Comparison of ENCODE assay signal across 22 mouse cellular contexts in genomic region chr4:134754941-134755340, GRCm38 (mm10). TPM values are rescaled to one million over a fixed set of nuclear protein-coding genes. Genes with fewer than 3 reads are reported as not detected.
DNase-seq lines count a peak whose midpoint lies in the region; ATAC-seq and TF ChIP-seq lines count a peak whose summit lies in the region.
"Had no signal": no experiment of that assay in that cellular context is flagged by ENCODE, and none has a peak within 500 bp of the region (broad histone marks: within the 10 kb centered on the region; RNA-seq: fewer than 3 reads in every experiment).

No protein-coding gene starts in this region.

- H3K9ac ChIP-seq in liver, embryonic 11.5 days (ENCODE audit: low read depth, low read length): 0 out of 2 replicates have a peak overlapping the region, but pooled peaks have one; percentile 35
- H3K9ac ChIP-seq in liver, embryonic 13.5 days: no peak overlapping the region
- H3K9ac ChIP-seq: embryonic facial prominence, embryonic 12.5 days; forebrain, embryonic 12.5 days; hindbrain, embryonic 15.5 days; liver, embryonic 14.5 days; midbrain, embryonic 15.5 days; neural tube, embryonic 12.5 days had no signal

- H3K27me3 ChIP-seq in liver, embryonic 11.5 days (replicated peaks; ENCODE audit: control insufficient read depth, insufficient read depth, low read length): no peaks in the 10 kb centered on the region
- no peaks in the 10 kb centered on the region for H3K27me3 ChIP-seq in E14TG2a.4 (ENCODE audit: insufficient read depth, low read length)
- H3K27me3 ChIP-seq in liver, embryonic 13.5 days: no peaks in the 10 kb centered on the region
- H3K27me3 ChIP-seq: forebrain, embryonic 12.5 days; heart, embryonic 13.5 days; hindbrain, embryonic 15.5 days; midbrain, embryonic 15.5 days; neural tube, embryonic 12.5 days had no signal

- ATAC-seq in liver, embryonic 11.5 days (replicated peaks; ENCODE audit: low FRiP score): no peak
- no peak for ATAC-seq in liver, embryonic 13.5 days (ENCODE audit: low read depth)
- ATAC-seq: midbrain, embryonic 15.5 days had no signal

- no peak overlapping the region for H3K4me2 ChIP-seq in liver, embryonic 11.5 days
- no peak overlapping the region for H3K4me2 ChIP-seq in liver, embryonic 13.5 days
- H3K4me2 ChIP-seq: embryonic facial prominence, embryonic 12.5 days; forebrain, embryonic 12.5 days; heart, embryonic 13.5 days; hindbrain, embryonic 15.5 days; midbrain, embryonic 15.5 days; neural tube, embryonic 12.5 days had no signal

- H3K4me1 ChIP-seq in liver, embryonic 11.5 days (replicated peaks; ENCODE audit: control insufficient read depth, insufficient read depth, low read length): peaks cover 90% of the 10 kb centered on the region
- peaks cover 95% of the 10 kb centered on the region for H3K4me1 ChIP-seq in E14TG2a.4 (replicated peaks; ENCODE audit: low read depth, low read length)
- H3K4me1 ChIP-seq in liver, embryonic 13.5 days (replicated peaks): peaks cover 99% of the 10 kb centered on the region

- peak overlapping the region; percentile 68 for H3K27ac ChIP-seq in liver, embryonic 11.5 days (ENCODE audit: low read depth, low read length)
- peak overlapping the region; percentile 90; the same call in 1 of the 2 replicates for H3K27ac ChIP-seq in liver, embryonic 13.5 days
- H3K27ac ChIP-seq: embryonic facial prominence, embryonic 12.5 days; forebrain, embryonic 12.5 days; heart, embryonic 13.5 days; hindbrain, embryonic 15.5 days; midbrain, embryonic 15.5 days; neural tube, embryonic 12.5 days had no signal

- WGBS in liver, embryonic 11.5 days: 78% methylated on average over 13 of the region's 13 CpGs
- WGBS in liver, embryonic 13.5 days (ENCODE audit: insufficient replicate concordance): 69% methylated on average over 13 of the region's 13 CpGs

- no peaks in the 10 kb centered on the region for H3K9me3 ChIP-seq in liver, embryonic 11.5 days (ENCODE audit: control insufficient read depth, low read length)
- H3K9me3 ChIP-seq in E14TG2a.4 (ENCODE audit: low read length): no peaks in the 10 kb centered on the region
- H3K9me3 ChIP-seq in liver, embryonic 13.5 days (replicated peaks): no peaks in the 10 kb centered on the region
- H3K9me3 ChIP-seq: embryonic facial prominence, embryonic 12.5 days; forebrain, embryonic 12.5 days; heart, embryonic 13.5 days; hindbrain, embryonic 15.5 days; midbrain, embryonic 15.5 days; neural tube, embryonic 12.5 days had no signal

- no peak for TF ChIP-seq CTCF in E14TG2a.4 (conservative IDR thresholded peaks at IDR 0.05; ENCODE audit: low read length)

- H3K36me3 ChIP-seq in liver, embryonic 11.5 days (ENCODE audit: control insufficient read depth, insufficient read depth, low read length): peaks cover 10% of the 10 kb centered on the region; the same call in 1 of the 2 replicates
- H3K36me3 ChIP-seq in E14TG2a.4 (ENCODE audit: insufficient read depth, low read length): peaks cover 45% of the 10 kb centered on the region
- H3K36me3 ChIP-seq in liver, embryonic 13.5 days: peaks cover 65% of the 10 kb centered on the region
- H3K36me3 ChIP-seq: forebrain, embryonic 12.5 days; hindbrain, embryonic 15.5 days; midbrain, embryonic 15.5 days; neural tube, embryonic 12.5 days had no signal

- no peak overlapping the region for H3K4me3 ChIP-seq in liver, embryonic 11.5 days (ENCODE audit: low read depth, low read length)
- H3K4me3 ChIP-seq in E14TG2a.4 (replicated peaks; ENCODE audit: low read length): peak overlapping the region; percentile 7; the same call in 1 of the 2 replicates
- no peak overlapping the region for H3K4me3 ChIP-seq in liver, embryonic 13.5 days (replicated peaks)
- H3K4me3 ChIP-seq: embryonic facial prominence, embryonic 12.5 days; forebrain, embryonic 12.5 days; heart, embryonic 13.5 days; hindbrain, embryonic 15.5 days; midbrain, embryonic 15.5 days; neural tube, embryonic 12.5 days had no signal

- no peak for DNase-seq in liver, embryonic 11.5 days (ENCODE audit: low spot score)
- no peak for DNase-seq in liver
- peak; percentile 44 for DNase-seq in MN1 (ENCODE audit: low spot score)
- DNase-seq in liver, embryonic 13.5 days: no peak
- no peak for DNase-seq in frontal cortex, postnatal 36 days (ENCODE audit: low spot score in 2 of 2)
- DNase-seq in layer of hippocampus, postnatal 25 days (ENCODE audit: extremely low spot score in 1 of 2, low spot score in 1 of 2): no peak
- DNase-seq in urinary bladder, postnatal 36 days (ENCODE audit: low spot score in 2 of 2): no peak
- DNase-seq: adrenal gland, postnatal 10 days; cerebellum, adult 9-10 months; heart, postnatal 36 days; kidney, adult 2 months; kidney, postnatal 10 days; lung, postnatal 10 days; right cerebral cortex, postnatal 14 days had no signal

RNA-seq across cellular contexts. Expression of gene Ldlrap1, which starts 12.9 kb away (rescaled TPM):
- polyA plus RNA-seq in liver, embryonic 11.5 days (2014; fragmentation: Nextera tagmentation; extraction: Ambion mirVana): 32.2 and 33.3 TPM in 2 replicates
- 20.3 and 23.1 TPM in 2 replicates for polyA plus RNA-seq in liver, embryonic 13.5 days (2015; fragmentation: Nextera tagmentation; extraction: Ambion mirVana)
- total RNA-seq in layer of hippocampus, postnatal 25 days (2021): 1 to 10 TPM; 2.7 to 3.7 TPM

RNA-seq across cellular contexts. Expression of gene Man1c1, which starts 50.9 kb away (rescaled TPM):
- polyA plus RNA-seq in liver, embryonic 11.5 days (2014; fragmentation: Nextera tagmentation; extraction: Ambion mirVana): 3.9 and 4.1 TPM in 2 replicates
- 1.2 and 1.3 TPM in 2 replicates for polyA plus RNA-seq in liver, embryonic 13.5 days (2015; fragmentation: Nextera tagmentation; extraction: Ambion mirVana)
- total RNA-seq in layer of hippocampus, postnatal 25 days (2021): 10 to 100 TPM; 20.9 to 22.3 TPM
